Mouse (Mus musculus): Measurements from ENCODE around the gene Gbp3. TPM values are rescaled to one million over a fixed set of nuclear protein-coding genes. Genes with fewer than 3 reads are reported as not detected.
"Not testable (repeated sequence)": the region's sequence is repeated elsewhere in the genome, so short reads cannot be mapped to it uniquely, and the experiment has no call there.

Gbp3 gene
- polyA plus RNA-seq, 1 experiment from 2014 or later = 0.40 TPM

GRCm38 (mm10) chr3:142567490-142567889 is 7.7 kb downstream of the Gbp3 start:
- H3K9me3 ChIP-seq (ENCODE audit: control insufficient read depth, low read length); H3K4me2 ChIP-seq (ENCODE audit: low read depth, low read length, severe bottlenecking); H3K27ac ChIP-seq (ENCODE audit: low read depth, low read length); H3K36me3 ChIP-seq (ENCODE audit: control insufficient read depth, insufficient read depth, low read length); ATAC-seq (replicated peaks; ENCODE audit: low FRiP score); H3K4me3 ChIP-seq (ENCODE audit: low read depth, low read length); H3K4me1 ChIP-seq (replicated peaks; ENCODE audit: control insufficient read depth, insufficient read depth, low read length); H3K27me3 ChIP-seq (ENCODE audit: control insufficient read depth, insufficient read depth, low read length); H3K9ac ChIP-seq (ENCODE audit: low read length); DNase-seq (ENCODE audit: low spot score): not testable (repeated sequence)
- 73% methylated on average over 5 of the region's 5 CpGs for whole genome bisulfite sequencing

- Histone ChIP-seq H3K4me2 (ENCODE audit: low read depth, low read length, severe bottlenecking) (no peak overlapping the region), H3K4me1 (replicated peaks; ENCODE audit: control insufficient read depth, insufficient read depth, low read length) (no peaks in the 10 kb centered on the region), H3K36me3 (ENCODE audit: control insufficient read depth, insufficient read depth, low read length) (no peaks in the 10 kb centered on the region), H3K9ac (ENCODE audit: low read length) (no peak overlapping the region), H3K27ac (ENCODE audit: low read depth, low read length) (no peak overlapping the region), H3K4me3 (ENCODE audit: low read depth, low read length) (no peak overlapping the region), H3K27me3 (ENCODE audit: control insufficient read depth, insufficient read depth, low read length) (no peaks in the 10 kb centered on the region), H3K9me3 (ENCODE audit: control insufficient read depth, low read length) (no peaks in the 10 kb centered on the region)
- WGBS = 91% methylated on average over 4 of the region's 4 CpGs
- DNase-seq (ENCODE audit: low spot score) (no peak), ATAC-seq (replicated peaks; ENCODE audit: low FRiP score) (no peak)
Measured at GRCm38 (mm10) chr3:142570738-142571137, 10.9 kb downstream of the Gbp3 start.

- H3K36me3 ChIP-seq (ENCODE audit: control insufficient read depth, insufficient read depth, low read length) = no peaks in the 10 kb centered on the region
- H3K4me1 ChIP-seq (replicated peaks; ENCODE audit: control insufficient read depth, insufficient read depth, low read length) = no peaks in the 10 kb centered on the region
- H3K9ac ChIP-seq (ENCODE audit: low read length) = no peak overlapping the region
- H3K9me3 ChIP-seq (ENCODE audit: control insufficient read depth, low read length) = no peaks in the 10 kb centered on the region
- 82% methylated on average over 3 of the region's 3 CpGs for WGBS
- no peaks in the 10 kb centered on the region for H3K27me3 ChIP-seq (ENCODE audit: control insufficient read depth, insufficient read depth, low read length)
- no peak overlapping the region for H3K27ac ChIP-seq (ENCODE audit: low read depth, low read length)
- H3K4me3 ChIP-seq (ENCODE audit: low read depth, low read length) = no peak overlapping the region
- H3K4me2 ChIP-seq (ENCODE audit: low read depth, low read length, severe bottlenecking) = no peak overlapping the region
- no peak for DNase-seq (ENCODE audit: low spot score)
- ATAC-seq (replicated peaks; ENCODE audit: low FRiP score) = no peak
Measured at GRCm38 (mm10) chr3:142577108-142577507, 17.3 kb downstream of the Gbp3 start.

GRCm38 (mm10) chr3:142578342-142578741 is 18.5 kb downstream of the Gbp3 start:
- WGBS = 88% methylated on average over 4 of the region's 4 CpGs
- Histone ChIP-seq H3K4me1 (replicated peaks; ENCODE audit: control insufficient read depth, insufficient read depth, low read length) (no peaks in the 10 kb centered on the region), H3K27ac (ENCODE audit: low read depth, low read length) (no peak overlapping the region), H3K27me3 (ENCODE audit: control insufficient read depth, insufficient read depth, low read length) (no peaks in the 10 kb centered on the region), H3K9ac (ENCODE audit: low read length) (no peak overlapping the region), H3K4me3 (ENCODE audit: low read depth, low read length) (no peak overlapping the region), H3K9me3 (ENCODE audit: control insufficient read depth, low read length) (no peaks in the 10 kb centered on the region), H3K36me3 (ENCODE audit: control insufficient read depth, insufficient read depth, low read length) (no peaks in the 10 kb centered on the region), H3K4me2 (ENCODE audit: low read depth, low read length, severe bottlenecking) (no peak overlapping the region)
- DNase-seq (ENCODE audit: low spot score) (no peak), ATAC-seq (replicated peaks; ENCODE audit: low FRiP score) (no peak)

- no peak overlapping the region for H3K4me2 ChIP-seq (ENCODE audit: low read depth, low read length, severe bottlenecking)
- WGBS = 90% methylated on average over 4 of the region's 4 CpGs
Measured at GRCm38 (mm10) chr3:142583067-142583466, 23.2 kb downstream of the Gbp3 start.

GRCm38 (mm10) chr3:142587386-142587785 is 27.6 kb downstream of the Gbp3 start:
- H3K9me3 ChIP-seq (ENCODE audit: control insufficient read depth, low read length) = no peaks in the 10 kb centered on the region
- ATAC-seq (replicated peaks; ENCODE audit: low FRiP score) (no peak), DNase-seq (ENCODE audit: low spot score) (no peak)
- H3K27ac ChIP-seq (ENCODE audit: low read depth, low read length) = no peak overlapping the region
- H3K4me3 ChIP-seq (ENCODE audit: low read depth, low read length) = no peak overlapping the region
- no peaks in the 10 kb centered on the region for H3K4me1 ChIP-seq (replicated peaks; ENCODE audit: control insufficient read depth, insufficient read depth, low read length)
- no peak overlapping the region for H3K4me2 ChIP-seq (ENCODE audit: low read depth, low read length, severe bottlenecking)
- no peaks in the 10 kb centered on the region for H3K27me3 ChIP-seq (ENCODE audit: control insufficient read depth, insufficient read depth, low read length)
- no peaks in the 10 kb centered on the region for H3K36me3 ChIP-seq (ENCODE audit: control insufficient read depth, insufficient read depth, low read length)
- H3K9ac ChIP-seq (ENCODE audit: low read length) = no peak overlapping the region

More at GRCm38 (mm10) chr3:142583067-142583466, 23.2 kb downstream of the Gbp3 start:
- H3K4me1 ChIP-seq (replicated peaks; ENCODE audit: control insufficient read depth, insufficient read depth, low read length) = no peaks in the 10 kb centered on the region
- no peaks in the 10 kb centered on the region for H3K27me3 ChIP-seq (ENCODE audit: control insufficient read depth, insufficient read depth, low read length)
- no peaks in the 10 kb centered on the region for H3K9me3 ChIP-seq (ENCODE audit: control insufficient read depth, low read length)
- H3K9ac ChIP-seq (ENCODE audit: low read length) = no peak overlapping the region
- no peak overlapping the region for H3K4me3 ChIP-seq (ENCODE audit: low read depth, low read length)
- H3K27ac ChIP-seq (ENCODE audit: low read depth, low read length) = no peak overlapping the region
- ATAC-seq (replicated peaks; ENCODE audit: low FRiP score) = no peak
- no peak for DNase-seq (ENCODE audit: low spot score)
- no peaks in the 10 kb centered on the region for H3K36me3 ChIP-seq (ENCODE audit: control insufficient read depth, insufficient read depth, low read length)

- 81% methylated on average over 2 of the region's 2 CpGs for WGBS
- DNase-seq (ENCODE audit: low spot score) = no peak
- Histone ChIP-seq H3K4me3 (ENCODE audit: low read depth, low read length) (no peak overlapping the region), H3K36me3 (ENCODE audit: control insufficient read depth, insufficient read depth, low read length) (no peaks in the 10 kb centered on the region), H3K27me3 (ENCODE audit: control insufficient read depth, insufficient read depth, low read length) (no peaks in the 10 kb centered on the region), H3K27ac (ENCODE audit: low read depth, low read length) (no peak overlapping the region), H3K9ac (ENCODE audit: low read length) (no peak overlapping the region), H3K4me1 (replicated peaks; ENCODE audit: control insufficient read depth, insufficient read depth, low read length) (no peaks in the 10 kb centered on the region), H3K9me3 (ENCODE audit: control insufficient read depth, low read length) (no peaks in the 10 kb centered on the region), H3K4me2 (ENCODE audit: low read depth, low read length, severe bottlenecking) (no peak overlapping the region)
- no peak for ATAC-seq (replicated peaks; ENCODE audit: low FRiP score)
Measured at GRCm38 (mm10) chr3:142588888-142589287, 29.1 kb downstream of the Gbp3 start.

GRCm38 (mm10) chr3:142590431-142591067 is 30.7 kb downstream of the Gbp3 start:
- no peak overlapping the region for H3K27ac ChIP-seq (ENCODE audit: low read depth, low read length)
- no peaks in the 10 kb centered on the region for H3K4me1 ChIP-seq (replicated peaks; ENCODE audit: control insufficient read depth, insufficient read depth, low read length)
- H3K27me3 ChIP-seq (ENCODE audit: control insufficient read depth, insufficient read depth, low read length) = no peaks in the 10 kb centered on the region
- H3K4me2 ChIP-seq (ENCODE audit: low read depth, low read length, severe bottlenecking) = no peak overlapping the region
- DNase-seq (ENCODE audit: low spot score) (no peak), ATAC-seq (replicated peaks; ENCODE audit: low FRiP score) (no peak)
- WGBS = 88% methylated on average over 4 of the region's 4 CpGs
- H3K4me3 ChIP-seq (ENCODE audit: low read depth, low read length) = no peak overlapping the region
- no peaks in the 10 kb centered on the region for H3K9me3 ChIP-seq (ENCODE audit: control insufficient read depth, low read length)
- no peak overlapping the region for H3K9ac ChIP-seq (ENCODE audit: low read length)
- H3K36me3 ChIP-seq (ENCODE audit: control insufficient read depth, insufficient read depth, low read length) = no peaks in the 10 kb centered on the region

- no peak within 1 kb of the TSS for H3K27ac ChIP-seq (ENCODE audit: low read depth, low read length)
- no peaks in the 10 kb centered on the region for H3K4me1 ChIP-seq (replicated peaks; ENCODE audit: control insufficient read depth, insufficient read depth, low read length)
- no peak within 1 kb of the TSS for H3K4me3 ChIP-seq (ENCODE audit: low read depth, low read length)
- H3K9me3 ChIP-seq (ENCODE audit: control insufficient read depth, low read length) = no peaks in the 10 kb centered on the region
- WGBS = 75% methylated on average over 1 of the region's 1 CpGs
- no peak for ATAC-seq (replicated peaks; ENCODE audit: low FRiP score)
- no peak within 1 kb of the TSS for H3K4me2 ChIP-seq (ENCODE audit: low read depth, low read length, severe bottlenecking)
- no peaks in the 10 kb centered on the region for H3K36me3 ChIP-seq (ENCODE audit: control insufficient read depth, insufficient read depth, low read length)
- no peak within 1 kb of the TSS for H3K9ac ChIP-seq (ENCODE audit: low read length)
- no peaks in the 10 kb centered on the region for H3K27me3 ChIP-seq (ENCODE audit: control insufficient read depth, insufficient read depth, low read length)
- no peak for DNase-seq (ENCODE audit: low spot score)
Measured at GRCm38 (mm10) chr3:142594547-142594946, 34.7 kb downstream of the Gbp3 start, which contains the start of gene Gbp2b. Gene Gbp2b (plus strand): TSS chr3:142594847.
